Mouse (Mus musculus): ENCODE measurements around the gene 4930596D02Rik.
A peak's percentile ranks its signal among the peaks of the same experiment; 100 is the strongest.

Gene 4930596D02Rik

DNA sequence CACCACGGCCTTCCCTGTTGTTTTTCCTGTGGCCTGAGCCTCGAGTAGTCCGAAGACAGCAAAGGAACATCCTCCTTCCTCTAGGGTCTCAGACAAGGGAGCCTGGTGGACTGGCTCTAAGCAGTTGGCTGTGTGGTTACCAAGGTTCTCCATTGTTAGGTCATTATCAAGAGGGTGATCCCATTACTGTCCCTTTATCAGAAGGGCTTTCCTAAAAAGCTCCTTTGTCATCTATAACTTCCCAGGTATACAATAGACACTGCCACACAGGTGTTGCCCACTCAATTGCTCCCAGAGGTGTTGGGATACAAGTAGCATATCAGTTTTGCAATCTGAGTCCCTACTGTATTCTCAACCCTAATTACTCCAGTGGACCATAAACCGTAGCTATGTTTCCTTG, at the start of gene 4930596D02Rik:
Gene 4930596D02Rik, minus strand, starts transcription at position 101 of the 400 bp plus-strand sequence.
- DNase-seq = no peak

DNA sequence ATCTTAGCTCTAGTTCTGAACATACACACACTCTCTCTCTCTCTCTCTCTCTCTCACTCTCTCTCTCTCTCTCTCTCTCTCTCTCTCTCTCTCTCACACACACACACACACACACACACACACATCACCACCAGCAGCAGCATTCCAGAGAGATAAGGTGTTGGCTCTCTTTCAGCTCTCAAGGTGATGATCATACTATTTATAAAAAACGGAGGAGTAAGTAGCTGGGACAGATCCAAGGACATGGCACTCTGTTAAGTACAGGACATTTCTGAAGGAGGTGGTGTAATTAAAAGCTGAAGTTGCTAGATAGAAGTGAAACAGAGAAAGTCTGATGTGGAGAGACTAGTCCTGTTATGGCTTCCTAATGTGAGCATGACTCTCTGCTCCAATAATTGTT, 41.5 kb upstream of the 4930596D02Rik start:
- no peak for DNase-seq

DNA sequence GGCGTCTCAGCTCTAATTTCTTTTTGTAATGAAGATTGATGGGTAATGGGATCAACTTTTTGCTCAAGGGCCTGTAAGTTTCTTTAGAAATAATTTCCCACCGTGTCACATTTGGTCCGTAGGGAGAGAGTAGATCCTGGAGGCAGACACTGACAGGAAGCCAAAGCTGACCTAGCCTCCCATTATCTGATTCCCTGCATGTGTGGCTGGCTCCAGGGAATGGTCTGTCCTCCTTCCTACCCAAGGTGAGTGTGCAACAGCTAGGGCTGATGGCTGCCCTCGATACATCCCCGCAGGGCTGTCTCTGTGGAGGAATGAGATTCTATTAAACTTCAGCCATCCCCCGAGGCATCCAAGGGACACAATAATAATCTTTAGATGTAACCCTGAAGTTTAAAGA, 33.5 kb upstream of the 4930596D02Rik start:
- DNase-seq = peak; percentile 15 to 46

DNA sequence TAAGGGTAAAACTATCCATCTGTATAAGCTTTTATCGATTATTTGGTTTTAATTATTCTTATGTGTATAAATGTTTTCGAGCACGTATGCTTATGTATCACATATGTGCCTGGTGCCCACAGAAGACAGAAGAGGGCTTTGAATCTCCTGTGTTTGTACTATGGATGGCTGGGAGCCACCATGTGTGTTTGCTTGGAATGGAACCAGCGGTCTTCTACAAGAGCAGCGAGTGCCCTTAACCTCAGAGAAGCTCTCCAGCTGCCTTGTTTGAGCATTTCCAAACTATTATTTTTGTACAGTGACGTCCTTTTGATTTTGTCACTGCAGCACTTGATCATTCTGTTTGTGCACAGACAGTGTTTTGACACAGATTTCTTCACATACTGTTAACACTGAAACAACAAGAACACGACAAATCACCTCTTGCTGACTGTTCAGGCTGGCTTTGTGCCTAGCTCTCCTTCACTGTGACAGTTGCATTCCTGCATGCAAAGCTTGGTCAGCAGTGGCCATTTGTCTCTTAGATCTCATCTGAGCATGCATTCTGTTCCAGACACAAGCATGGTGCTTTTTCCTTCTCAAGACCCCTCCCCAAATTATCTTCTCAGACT, 30.4 kb upstream of the 4930596D02Rik start:
- DNase-seq = peak in 1 of 2 experiments; percentile 12

DNA sequence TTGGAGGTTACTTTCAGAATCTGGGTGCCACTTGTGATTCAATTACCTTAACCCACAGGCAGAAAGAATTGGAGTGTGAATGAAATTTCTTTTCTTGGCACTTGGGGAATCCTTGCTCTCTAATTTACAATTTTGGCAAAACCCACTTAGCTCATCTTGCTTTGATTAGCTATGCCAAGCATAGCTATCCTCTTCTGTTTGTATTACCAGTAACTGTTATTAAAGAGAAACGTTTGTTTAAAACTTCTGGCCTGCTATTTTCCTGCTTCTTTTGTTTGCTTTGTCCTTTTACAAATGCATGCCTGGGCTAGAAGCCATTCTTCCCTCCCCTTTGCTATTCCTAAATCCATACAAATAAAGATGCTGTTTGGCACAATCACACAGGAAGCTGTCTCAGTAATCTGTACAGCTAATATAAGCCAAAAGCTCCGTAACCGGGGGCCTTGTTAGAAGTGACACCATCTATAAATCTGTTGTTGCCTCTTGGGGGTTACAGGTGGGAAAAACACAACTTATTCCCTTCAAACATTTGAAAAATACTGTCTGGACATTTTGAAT, 19.0 kb downstream of the 4930596D02Rik start:
- no peak for DNase-seq

DNA sequence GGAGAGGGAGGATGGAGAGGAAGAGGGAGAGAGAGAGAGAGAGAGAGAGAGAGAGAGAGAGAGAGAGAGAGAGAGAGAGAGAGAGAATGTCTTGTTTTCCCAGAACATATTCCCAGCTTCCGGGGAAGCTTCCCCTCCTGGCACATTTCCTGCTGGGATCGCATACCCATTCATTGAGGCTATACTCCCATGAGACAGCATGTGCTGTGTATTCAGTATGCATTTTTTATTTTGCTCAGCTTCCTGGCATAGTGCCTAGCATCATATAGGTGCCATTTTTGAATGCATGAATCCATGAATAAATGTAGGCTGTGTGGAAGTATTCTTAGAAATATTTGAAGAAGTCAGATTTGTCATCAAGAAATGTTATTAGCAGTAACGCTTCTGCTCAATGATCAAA, 31.7 kb downstream of the 4930596D02Rik start:
- no peak for DNase-seq

DNA sequence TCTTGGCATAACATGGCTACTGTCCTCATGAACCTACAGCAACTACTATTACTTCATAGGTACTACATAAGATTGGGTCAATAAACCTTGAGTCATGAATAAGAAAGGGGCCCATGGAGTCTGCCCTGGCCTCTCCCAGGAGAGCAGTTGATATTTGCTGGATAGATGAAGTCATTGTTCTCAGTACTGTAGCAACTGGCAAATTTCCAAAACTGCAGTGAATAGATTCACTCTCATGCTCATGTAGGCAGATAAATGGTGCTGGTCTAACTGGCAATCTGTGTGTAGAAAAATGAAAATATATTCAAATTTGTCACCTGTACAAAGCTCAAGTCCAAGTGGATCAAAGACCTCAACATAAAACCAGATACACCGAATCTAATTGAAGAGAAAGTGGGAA, 38.5 kb downstream of the 4930596D02Rik start:
- DNase-seq = no peak

Data from cerebellum, postnatal 25 days (tissue).